Mouse (Mus musculus): Measurements from ENCODE around the gene Prok2. TPM values are rescaled to one million over a fixed set of nuclear protein-coding genes. Genes with fewer than 3 reads are reported as not detected.

Prok2 gene
- total and polyA plus RNA-seq, 3 experiments, result not detected

DNA sequence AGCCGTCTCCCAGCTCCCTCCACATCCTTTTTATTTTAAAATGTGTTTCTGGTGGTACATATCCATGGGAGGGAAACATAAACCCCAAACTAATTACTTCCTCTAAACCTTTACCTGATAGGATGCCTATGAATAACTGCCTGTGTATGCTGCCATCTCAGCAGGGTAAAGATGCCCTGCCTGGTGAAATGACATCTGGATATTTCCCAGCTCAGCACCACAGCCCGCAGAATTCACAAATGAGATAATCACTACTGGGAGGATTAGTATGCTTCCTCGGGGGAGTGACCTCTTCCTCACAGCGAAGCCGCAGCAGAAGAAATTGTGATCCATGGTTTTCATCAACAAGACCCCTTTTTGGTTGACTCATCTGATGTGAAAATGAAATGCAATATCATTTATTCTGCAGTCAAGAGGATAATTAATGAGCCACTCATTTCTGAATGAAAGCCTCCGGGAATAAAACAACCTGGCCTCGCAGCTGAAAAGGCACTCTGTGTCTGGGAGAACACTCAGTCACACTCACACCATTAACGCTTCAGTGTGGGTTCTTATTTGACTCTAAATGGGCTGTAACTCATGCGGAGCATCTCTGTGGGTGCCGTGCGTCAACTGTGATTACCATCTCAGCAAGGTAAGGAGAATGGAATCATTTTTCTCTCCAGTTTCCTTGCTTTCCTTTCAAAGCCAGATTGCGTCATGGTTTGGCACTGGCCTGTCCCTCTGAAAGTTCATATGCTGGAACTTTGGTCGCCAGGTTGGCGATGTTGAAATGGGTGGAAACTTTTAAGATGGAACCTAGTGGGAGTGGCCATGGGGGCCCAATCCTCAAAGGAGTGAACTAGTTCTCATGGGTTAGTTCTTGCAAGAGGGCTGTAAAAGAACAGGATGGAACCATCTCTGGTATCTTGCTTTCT is 36.1 kb upstream of the Prok2 start:
- Histone ChIP-seq H3K4me1 (ENCODE audit: control insufficient read depth in 1 of 2, insufficient read depth in 2 of 2, low read length in 2 of 2) (no peaks in the 10 kb centered on the region), H3K36me3 (ENCODE audit: control insufficient read depth in 1 of 2, insufficient read depth in 2 of 2, low read length in 2 of 2) (no peaks in the 10 kb centered on the region), H3K79me2 (ENCODE audit: control insufficient read depth, insufficient read depth, low read length, poor library complexity) (no peaks in the 10 kb centered on the region), H3K9me3 (replicated peaks; ENCODE audit: insufficient read depth, low read length) (no peaks in the 10 kb centered on the region), H3K27me3 (ENCODE audit: control insufficient read depth in 1 of 2, insufficient read depth in 2 of 2, low read length in 2 of 2) (no peaks in the 10 kb centered on the region), H3K4me3 (ENCODE audit: control insufficient read depth in 1 of 2, insufficient read depth in 1 of 2, low read depth in 2 of 2, low read length in 2 of 2) (no peak overlapping the region), H3K27ac (ENCODE audit: control insufficient read depth, low read depth, low read length) (no peak overlapping the region), H3K9ac (ENCODE audit: control insufficient read depth, low read depth, low read length, poor library complexity, severe bottlenecking) (no peak overlapping the region)
- DNase-seq (ENCODE audit: low read depth, low spot score), result no peak
- no peak for TF ChIP-seq ZKSCAN1 (IDR thresholded peaks at IDR 0.05; ENCODE audit: low read depth, low read length)
- no peak for TF ChIP-seq ETS1 (IDR thresholded peaks at IDR 0.05; ENCODE audit: low read depth, low read length)
- no peak for TF ChIP-seq TAL1 (IDR thresholded peaks at IDR 0.05; ENCODE audit: low read length)

DNA sequence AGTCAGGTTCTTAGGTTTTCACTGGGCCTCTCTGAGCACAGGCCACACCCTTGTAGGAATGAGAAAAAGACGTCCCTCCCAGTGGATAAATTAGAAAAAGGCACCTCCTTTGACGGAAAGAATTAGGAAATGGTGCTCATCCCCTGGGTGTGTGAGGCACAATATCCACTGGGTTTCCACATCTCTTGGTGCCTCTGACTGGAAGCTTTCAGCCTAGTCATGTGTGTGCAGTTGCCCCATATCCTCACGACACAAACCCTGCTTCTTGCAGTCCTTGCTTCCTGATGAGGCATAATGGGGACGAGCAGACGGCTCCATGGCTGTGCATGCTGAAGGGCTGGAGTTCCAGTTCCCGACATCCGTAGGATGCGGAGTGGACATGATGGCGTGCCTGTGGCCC is 29.9 kb upstream of the Prok2 start:
- H3K27ac ChIP-seq (ENCODE audit: control insufficient read depth, low read depth, low read length), result no peak overlapping the region
- TF ChIP-seq USF1 (IDR thresholded peaks at IDR 0.05; ENCODE audit: low read depth, low read length) (no peak), MXI1 (IDR thresholded peaks at IDR 0.05; ENCODE audit: low read depth, low read length) (no peak), ETS1 (IDR thresholded peaks at IDR 0.05; ENCODE audit: low read depth, low read length) (no peak), GABPA (IDR thresholded peaks at IDR 0.05; ENCODE audit: low read depth, low read length) (no peak), ELF1 (IDR thresholded peaks at IDR 0.05; ENCODE audit: low read depth, low read length) (no peak), UBTF (IDR thresholded peaks at IDR 0.05; ENCODE audit: borderline replicate concordance, insufficient read depth, low read depth, low read length) (no peak), MEF2A (IDR thresholded peaks at IDR 0.05; ENCODE audit: extremely low read depth, insufficient replicate concordance, low read depth, low read length, poor library complexity, severe bottlenecking) (no peak), MAX (IDR thresholded peaks at IDR 0.05; ENCODE audit: low read length) (no peak), GATA1 (IDR thresholded peaks at IDR 0.05; ENCODE audit: low read depth, low read length) (no peak), JUND (IDR thresholded peaks at IDR 0.05; ENCODE audit: low read depth, low read length) (no peak), POLR2A (IDR thresholded peaks at IDR 0.05; ENCODE audit: control insufficient read depth in 1 of 2, insufficient read depth in 1 of 2, low read depth in 1 of 2, low read length in 2 of 2, poor library complexity in 1 of 2) (no peak), MAFK (IDR thresholded peaks at IDR 0.05; ENCODE audit: borderline replicate concordance, low read depth, low read length) (no peak), ZMIZ1 (IDR thresholded peaks at IDR 0.05; ENCODE audit: low read depth, low read length) (no peak), CHD2 (IDR thresholded peaks at IDR 0.05; ENCODE audit: low read length) (no peak), CHD1 (IDR thresholded peaks at IDR 0.05; ENCODE audit: low read depth, low read length) (no peak), TAL1 (IDR thresholded peaks at IDR 0.05; ENCODE audit: low read length) (no peak), TBP (IDR thresholded peaks at IDR 0.05; ENCODE audit: low read depth, low read length) (no peak), NRF1 (IDR thresholded peaks at IDR 0.05; ENCODE audit: insufficient read depth, low read depth, low read length, poor library complexity, severe bottlenecking) (no peak), SIN3A (IDR thresholded peaks at IDR 0.05; ENCODE audit: low read length) (no peak), MYB (IDR thresholded peaks at IDR 0.05; ENCODE audit: low read depth, low read length) (no peak)
- H3K79me2 ChIP-seq (ENCODE audit: control insufficient read depth, insufficient read depth, low read length, poor library complexity), result no peaks in the 10 kb centered on the region
- H3K4me1 ChIP-seq (ENCODE audit: control insufficient read depth in 1 of 2, insufficient read depth in 2 of 2, low read length in 2 of 2), result no peaks in the 10 kb centered on the region
- no peak for DNase-seq (ENCODE audit: low read depth, low spot score)
- H3K9ac ChIP-seq (ENCODE audit: control insufficient read depth, low read depth, low read length, poor library complexity, severe bottlenecking), result no peak overlapping the region
- H3K27me3 ChIP-seq (ENCODE audit: control insufficient read depth in 1 of 2, insufficient read depth in 2 of 2, low read length in 2 of 2), result peaks cover 0 to 1% of the 10 kb centered on the region in 2 experiments; a peak in 1 of 4 replicates
- no peaks in the 10 kb centered on the region for H3K9me3 ChIP-seq (replicated peaks; ENCODE audit: insufficient read depth, low read length)
- no peaks in the 10 kb centered on the region for H3K36me3 ChIP-seq (ENCODE audit: control insufficient read depth in 1 of 2, insufficient read depth in 2 of 2, low read length in 2 of 2)
- H3K4me3 ChIP-seq (ENCODE audit: control insufficient read depth in 1 of 2, insufficient read depth in 1 of 2, low read depth in 2 of 2, low read length in 2 of 2), result no peak overlapping the region

All from MEL (cell line).